Mouse (Mus musculus): ENCODE data around the gene Upk1a.

Upk1a gene

DNA sequence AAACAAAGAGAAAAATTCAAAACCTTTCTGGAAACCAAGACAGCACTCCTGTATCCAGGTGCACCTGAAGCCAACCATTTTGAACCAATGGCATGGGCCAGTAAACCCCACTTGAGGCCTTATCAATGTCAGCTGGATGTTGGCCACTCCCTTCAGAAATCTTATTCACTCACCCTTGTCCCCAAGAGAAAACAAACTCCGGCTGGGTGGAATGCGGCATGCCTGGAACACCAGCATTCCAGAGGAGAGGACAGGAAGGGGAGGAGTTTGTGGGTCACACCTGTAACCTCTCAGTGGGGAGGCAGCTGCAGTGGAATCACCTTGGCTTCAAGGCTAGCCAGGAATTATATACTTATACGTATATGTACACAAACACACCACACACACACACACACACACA is 10.1 kb downstream of the Upk1a start:
- in situ Hi-C loops (cut with MboI) = no loop called here

DNA sequence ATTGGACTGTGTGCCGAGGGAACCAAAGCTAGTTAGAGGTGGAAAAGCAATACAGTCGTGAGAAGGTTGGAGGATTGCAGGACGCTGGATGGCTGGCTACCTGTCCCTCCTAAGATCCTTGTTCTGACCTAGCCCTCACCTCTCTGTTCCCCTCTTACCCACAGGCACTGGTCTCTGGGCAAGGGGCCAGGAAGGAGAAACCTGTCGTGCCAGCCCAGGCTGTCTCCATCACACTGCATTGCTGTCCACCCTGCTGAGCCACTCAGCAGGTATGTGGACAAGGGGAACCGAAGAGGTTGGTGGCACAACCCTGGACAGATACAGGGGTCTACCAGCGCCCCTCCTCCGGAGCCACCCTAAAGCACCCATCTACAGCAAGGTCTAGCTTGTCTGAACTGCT is 12.0 kb downstream of the Upk1a start:
- in situ Hi-C loops (cut with MboI) = no loop called here

DNA sequence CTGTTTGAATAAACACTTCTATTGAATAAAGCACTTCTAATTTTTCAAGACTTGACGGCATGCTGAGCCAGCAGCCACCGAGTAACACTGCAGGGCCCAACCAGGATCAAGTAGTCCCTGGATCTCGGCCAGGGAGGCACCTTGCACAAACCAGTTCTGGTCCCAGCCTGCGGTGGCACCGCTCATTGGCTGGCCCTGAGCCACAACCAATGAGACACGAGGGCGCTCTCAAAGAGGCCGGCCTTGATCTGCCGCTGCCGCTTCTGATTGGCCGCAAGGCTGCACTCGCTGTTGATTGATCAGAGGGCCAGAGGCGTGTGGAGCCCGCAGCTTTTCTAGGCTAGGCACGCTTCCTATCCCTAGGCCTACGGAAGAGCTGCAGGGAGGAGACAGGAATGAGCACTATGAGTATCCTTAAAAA is 12.7 kb downstream of the Upk1a start:
- in situ Hi-C loops (cut with MboI) = no loop called here

DNA sequence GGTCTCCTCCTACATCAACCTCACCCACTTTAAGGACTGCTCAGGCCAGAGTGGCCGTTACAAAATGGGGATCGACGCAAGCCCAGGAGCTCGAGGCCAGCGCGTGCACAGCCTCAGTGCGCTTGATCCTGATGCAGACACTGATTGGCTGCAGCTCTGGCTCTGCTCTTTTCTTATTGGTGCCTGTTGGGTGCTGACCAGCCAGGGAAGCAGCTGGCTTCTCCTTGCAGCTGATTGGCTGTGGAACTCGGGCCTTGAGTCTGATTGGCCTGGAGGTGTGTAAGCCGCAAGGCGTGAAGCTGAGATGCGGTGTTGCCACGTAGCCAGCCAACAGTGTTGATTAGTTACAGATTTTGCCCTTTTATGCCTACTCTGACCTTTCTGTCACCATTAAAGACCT is 13.9 kb downstream of the Upk1a start, which contains the start of gene Zbtb32:
Zbtb32 (minus strand) TSS at position 124 of the 400 bp plus-strand sequence.
- in situ Hi-C loops (cut with MboI) = no loop called here

DNA sequence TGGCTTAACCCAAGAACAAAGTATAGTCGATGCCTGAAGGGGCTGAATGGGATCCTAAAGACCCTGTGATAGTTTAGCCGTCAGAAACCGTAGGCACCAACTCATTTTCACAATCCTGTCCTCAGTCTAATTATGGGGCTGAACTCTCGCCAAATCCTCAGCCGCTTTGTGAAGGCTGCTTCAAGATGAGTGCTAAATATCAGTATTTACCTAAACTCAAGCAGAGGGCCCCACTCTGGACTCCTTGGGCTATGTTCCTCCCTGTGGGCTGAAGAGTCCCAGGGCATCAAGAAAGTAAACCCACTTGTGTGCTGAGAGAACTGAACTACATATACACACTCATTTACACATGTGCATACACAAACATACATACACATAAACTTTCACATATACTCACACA is 15.8 kb downstream of the Upk1a start:
- in situ Hi-C loops (cut with MboI) = no loop called here

DNA sequence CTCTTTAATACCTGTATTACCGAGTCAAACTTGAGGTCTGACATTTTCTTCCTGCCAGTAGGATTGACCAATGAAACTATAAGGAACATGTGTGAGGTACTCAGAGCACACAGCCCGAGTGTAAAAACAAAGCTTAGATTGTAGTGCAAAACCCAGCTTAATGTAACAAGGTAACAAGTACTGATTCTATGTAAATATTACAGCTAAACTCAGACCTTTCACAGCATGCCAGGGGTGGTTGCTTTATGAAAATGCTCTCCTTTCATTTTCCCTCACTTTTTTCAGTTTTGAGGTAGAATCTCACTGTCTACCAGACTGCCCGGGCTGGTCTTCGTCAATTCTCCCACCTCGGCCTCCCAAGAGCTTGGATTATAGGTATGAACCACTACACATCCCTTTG is 16.6 kb downstream of the Upk1a start:
- in situ Hi-C loops (cut with MboI) = no loop called here

DNA sequence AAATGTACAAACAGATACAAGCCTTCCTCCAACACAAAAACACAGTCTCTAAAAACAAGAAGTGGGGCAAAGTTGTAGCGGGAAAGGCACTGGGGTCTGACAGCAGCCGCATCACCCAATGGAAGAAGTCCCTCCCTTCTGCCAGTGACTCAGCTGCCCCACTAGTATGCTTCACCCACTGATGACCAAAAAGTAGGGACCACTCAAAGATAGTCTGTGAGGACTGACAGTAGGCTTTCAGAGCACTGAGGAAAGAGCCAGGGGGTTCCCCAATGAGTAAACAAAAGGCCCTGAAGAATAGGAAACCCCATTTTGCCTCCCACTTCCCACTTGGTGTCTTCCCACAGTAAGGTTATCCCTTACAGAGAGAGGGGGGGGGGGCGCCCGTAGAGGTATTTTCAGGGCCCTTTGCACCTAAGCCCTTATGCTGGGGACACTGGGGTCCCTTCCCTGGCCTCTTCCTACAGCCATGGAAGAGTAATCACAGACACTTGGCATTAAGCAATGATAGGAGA is 18.1 kb downstream of the Upk1a start:
- in situ Hi-C loops (cut with MboI) = no loop called here

DNA sequence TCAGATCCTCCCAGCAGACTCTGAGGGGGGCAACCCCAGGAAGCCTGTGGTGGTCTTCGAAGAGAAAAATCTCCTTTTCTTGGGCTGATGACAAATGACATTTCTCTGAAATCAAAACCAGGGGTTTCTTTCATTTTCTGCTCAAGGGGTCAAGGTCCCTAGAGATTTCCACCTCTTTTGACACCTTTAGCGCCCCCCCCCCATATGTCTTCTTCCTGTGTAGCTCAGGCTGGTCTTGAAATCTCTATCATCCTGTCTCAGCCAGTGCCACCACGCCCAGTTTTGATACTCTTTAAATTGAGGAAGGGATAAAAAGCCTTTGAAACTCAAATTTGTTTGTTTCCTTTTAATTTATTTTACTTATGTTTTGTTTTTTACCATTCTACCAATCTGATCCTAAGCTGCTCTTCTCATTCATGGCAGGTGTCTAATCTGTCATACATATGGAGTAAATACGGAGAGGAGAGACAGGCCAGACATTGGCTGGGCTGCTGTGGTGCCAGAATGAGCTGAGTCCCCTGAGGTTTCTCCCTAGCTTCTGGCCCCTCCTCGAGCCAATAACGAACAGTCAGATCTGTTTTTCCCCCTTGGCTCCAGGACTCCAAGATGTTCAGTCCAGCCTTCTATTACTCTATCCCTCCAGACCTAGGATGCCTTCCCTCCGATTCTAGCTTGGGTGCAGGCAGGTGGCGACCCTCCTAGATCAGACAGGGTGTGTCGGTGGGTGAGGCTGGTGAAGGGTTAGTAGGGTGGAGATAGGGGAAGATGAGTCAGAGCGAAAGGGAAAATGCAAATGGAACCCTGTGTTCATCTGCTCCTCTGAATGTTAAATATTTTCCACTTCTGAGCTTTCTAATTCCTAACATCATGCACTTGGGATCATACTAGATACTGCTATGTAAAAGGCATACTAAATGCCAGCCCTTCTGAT is 18.8 kb downstream of the Upk1a start:
- in situ Hi-C loops (cut with MboI) = no loop called here

DNA sequence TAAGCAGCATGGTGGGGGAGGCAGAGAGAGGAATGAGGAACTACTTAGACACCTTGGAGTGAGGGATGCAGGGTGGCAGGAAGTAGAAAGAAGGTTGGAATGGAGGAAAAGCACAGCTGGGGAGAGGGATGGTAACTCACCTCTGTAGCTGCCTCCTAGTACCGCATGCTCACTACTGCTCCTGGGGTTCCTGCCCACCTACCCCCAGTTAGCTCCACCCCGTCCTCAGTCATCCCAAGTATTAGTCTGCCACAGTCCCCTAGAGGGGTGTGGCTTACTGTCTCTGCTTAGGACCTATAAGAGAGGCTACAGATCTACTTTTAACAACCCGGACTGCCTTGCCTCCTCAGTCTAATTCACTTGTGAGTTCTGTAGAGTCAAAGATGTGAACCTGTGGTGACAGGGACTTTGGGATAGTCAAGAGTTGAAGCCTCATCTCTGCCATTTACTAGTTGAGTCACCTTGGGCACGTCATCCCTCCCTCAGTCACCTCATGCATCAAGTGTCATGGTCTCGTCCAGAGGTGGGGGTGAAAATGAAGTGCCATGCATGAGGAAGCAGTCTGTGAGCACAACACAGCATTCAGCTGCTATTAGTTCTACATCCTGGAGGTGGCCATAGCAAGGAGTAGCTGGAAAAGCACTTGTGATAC is 19.7 kb downstream of the Upk1a start:
- in situ Hi-C loops (cut with MboI) = no loop called here

DNA sequence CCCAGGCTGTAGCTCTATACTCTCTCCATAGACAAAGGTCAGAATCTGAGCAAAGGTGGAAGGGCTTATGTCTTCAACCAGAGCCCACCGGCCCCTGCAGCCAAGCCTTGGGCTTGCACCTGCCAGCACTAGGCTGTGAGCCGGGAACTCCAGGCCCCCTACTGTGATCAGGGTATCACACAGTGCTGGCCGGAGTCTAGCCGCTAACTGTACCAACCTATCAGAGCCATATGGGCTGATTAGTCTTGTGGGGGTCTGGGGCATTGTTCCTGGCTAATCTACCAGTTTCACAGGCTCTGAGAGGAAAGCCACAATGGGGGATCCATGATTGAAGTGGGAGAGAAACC is 21.1 kb downstream of the Upk1a start:
- in situ Hi-C loops (cut with MboI) = no loop called here

DNA sequence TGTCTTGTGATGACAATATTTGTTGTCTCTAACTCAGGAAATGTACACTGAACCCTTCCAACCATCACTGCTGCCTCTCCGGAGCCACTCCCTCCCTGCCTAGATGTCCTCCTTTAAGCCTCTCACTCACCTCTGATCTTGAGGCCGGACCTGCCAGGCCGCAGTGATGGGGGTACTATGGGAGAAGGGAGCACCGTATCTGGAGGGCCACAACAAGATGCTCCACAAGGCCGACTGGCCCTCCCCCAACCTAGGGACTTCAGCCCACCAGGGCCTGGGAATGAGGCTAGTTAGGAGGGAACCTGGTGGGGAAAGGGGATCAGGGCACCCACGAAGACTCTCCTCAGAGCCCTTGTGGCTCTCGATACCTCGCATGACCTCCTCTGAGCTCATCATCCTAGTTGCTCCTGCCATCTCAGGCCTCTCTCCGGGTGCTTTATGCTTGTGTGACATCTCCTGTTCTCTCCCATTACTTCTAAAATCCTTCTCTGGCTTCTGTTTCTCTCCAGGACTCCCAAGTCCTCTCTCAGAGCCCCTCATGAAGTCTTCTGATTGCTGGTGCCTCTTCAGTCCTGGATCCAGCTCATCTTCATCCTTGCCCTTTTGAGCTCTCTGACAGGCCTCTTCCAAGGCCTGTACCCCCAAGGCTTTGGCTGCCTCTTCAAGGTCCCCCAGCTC is 21.6 kb downstream of the Upk1a start:
- in situ Hi-C loops (cut with MboI) = no loop called here

DNA sequence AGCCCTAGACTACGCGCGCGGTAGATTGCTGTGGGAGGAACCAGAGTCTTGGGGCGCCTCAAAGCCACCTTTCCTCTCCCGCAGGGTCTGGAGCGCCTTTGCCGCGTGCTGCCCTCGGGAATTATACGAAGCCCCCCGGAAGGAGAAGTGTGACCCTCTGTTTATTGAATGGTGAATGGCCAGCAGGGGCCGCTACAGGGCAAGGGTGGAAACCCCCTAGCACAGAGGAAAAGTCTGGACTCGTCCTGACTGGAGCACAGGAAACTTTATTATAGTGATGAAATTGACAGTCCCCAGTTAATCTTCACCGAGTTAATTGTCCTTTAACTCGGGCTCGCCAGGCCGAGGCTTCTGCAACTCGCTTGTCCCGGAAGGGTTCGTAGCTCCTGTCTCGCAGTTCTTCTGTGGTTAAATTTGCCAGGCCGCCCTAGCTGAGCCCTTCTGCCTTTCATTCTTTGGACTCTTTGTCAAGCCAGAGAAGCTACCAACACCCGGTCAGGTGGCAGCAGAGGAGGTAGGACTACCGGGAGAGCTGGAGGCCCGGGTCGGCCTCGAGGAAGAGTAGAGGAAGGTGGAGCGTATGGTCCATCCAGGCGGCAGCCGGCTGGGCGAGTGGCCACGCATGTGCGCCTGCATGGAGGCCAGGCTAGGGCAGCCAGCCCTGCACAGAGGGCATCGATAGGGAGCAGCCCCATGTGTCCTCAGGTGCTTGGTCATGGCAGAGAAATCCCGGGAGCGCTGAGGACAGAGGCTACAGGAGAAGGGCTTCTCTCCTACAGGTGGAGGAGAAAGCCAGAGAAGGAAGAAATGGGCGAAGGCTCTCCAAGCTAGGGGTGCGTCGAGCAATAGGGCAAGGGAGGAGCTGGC is 23.0 kb downstream of the Upk1a start:
- in situ Hi-C loops (cut with MboI) = no loop called here

DNA sequence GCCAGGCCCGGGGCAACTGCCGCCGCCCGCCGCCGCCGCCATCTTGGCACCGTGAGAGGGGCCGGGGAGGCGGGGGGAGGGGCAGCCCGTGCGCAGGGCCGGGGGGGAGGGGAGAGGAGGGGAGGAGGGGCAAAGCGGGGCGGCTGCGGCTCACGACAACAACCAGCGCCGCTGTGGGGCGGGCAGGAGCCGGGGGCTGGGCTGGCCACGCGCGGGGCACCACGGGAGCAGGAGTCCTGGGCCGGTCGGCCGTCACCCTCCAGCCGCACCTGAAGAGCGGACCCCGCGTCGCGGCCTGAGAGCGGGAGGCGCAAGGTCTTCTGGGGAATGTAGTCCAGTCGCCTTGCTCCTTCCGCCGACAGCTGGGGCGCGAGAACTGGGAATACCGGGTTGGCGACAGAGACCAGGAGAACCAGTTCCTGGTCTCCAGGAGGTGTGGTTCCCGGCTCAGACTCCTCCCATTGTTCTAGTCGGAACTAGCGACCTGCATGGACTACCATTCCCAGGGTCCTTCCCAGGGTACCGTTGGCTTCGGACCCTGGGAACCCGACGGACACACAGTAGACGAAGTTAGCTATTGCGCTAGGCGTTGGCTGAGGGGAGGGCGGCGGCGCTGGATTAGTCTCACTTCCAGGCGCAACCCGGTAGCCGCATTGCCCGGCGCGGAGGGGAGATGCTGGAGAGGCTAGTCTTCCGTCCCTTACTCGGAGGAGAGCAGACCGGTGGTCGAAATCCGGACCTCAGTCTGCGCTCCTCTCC is 23.8 kb downstream of the Upk1a start, which contains the start of gene Kmt2b:
Kmt2b (minus strand) TSS at position 51 of the 759 bp plus-strand sequence.
- in situ Hi-C loops (cut with MboI) = no loop called here

DNA sequence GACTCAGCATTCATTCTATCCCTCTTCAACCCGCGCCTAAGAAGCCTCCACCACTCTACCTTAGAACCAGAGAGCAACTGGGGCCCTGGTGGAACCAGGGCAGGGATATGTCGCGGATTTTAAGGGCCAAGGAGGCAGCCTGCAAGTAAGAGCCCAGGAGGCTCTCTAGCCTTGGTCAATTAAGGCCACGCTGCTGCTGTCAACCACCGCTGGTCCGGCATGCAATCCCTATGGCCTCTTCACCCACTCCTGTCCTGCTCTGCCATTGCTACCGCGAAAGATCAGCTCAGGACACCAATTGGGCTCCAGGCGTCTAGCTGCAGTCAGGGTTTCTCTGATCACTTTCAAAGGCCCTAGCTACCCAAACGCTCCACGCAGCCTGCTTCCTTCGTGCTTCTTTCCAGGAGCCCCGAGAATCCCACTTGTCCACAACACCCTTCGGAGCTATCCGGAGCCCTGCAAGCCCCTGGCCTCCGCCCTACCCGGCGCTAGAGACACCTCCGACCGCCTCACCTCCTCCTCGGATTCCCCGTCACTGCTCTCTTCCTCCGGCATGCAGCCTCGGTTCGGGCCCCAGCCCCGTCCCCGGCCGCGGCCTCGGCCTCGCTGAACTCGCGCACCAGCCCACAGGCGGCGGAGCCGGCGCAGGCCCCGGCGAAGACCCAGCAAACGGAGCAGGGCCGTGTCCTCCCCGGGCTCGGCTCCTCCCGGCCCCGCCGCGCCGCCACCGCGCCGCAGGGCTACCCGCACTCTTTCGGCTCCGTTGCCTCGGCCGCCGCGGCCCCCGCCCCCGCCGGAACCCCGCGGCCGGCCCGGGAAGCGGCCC is 24.6 kb downstream of the Upk1a start:
- in situ Hi-C loops (cut with MboI) = no loop called here

DNA sequence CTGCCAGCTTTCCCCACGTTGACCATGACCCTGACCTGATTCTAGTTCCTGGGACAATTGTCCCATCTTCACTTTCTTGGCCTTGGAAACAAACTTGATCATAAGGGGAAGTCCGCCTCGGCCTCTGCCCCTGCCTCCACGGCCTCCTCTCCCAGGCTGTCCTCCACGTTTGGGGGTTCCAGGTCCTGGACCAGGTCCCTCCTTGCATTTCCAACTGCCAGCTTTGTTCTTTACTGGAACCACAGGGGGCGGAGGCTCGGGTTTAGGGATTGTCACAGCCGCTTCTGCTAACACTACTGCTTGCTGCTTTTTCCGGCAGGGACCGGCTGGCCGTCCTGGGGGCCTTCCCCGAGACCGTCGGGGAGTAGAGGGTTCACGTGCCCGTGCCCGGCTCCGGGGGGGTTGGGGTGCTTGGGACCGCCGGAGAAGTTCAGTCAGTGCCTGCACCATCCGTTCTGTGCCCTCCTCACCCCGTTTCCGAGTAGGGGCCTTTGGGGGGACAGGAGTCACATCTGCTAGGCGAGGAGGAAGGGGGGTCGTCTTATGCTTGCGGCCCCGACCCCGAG is 26.1 kb downstream of the Upk1a start:
- in situ Hi-C loops (cut with MboI) = no loop called here

DNA sequence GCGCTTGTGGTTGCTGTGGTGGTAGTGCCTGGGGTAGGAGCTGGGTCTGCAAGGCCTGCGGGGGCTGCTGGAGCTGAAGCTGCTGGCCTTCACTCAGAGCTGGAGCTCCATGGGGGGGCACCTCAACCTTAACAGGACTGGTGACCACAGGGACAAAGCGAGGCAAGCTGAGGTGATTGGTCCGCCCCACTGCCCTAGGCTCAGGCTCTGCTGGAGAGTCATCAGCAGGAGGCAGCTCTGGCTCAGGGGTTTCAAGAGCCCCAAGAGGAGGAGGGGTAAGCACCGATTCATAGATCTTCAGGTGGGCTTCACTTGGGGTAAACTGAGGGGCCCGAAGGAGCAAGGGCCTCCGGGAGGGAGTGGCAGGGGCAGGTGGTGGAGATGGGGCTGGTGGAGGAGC is 27.5 kb downstream of the Upk1a start:
- in situ Hi-C loops (cut with MboI) = no loop called here

DNA sequence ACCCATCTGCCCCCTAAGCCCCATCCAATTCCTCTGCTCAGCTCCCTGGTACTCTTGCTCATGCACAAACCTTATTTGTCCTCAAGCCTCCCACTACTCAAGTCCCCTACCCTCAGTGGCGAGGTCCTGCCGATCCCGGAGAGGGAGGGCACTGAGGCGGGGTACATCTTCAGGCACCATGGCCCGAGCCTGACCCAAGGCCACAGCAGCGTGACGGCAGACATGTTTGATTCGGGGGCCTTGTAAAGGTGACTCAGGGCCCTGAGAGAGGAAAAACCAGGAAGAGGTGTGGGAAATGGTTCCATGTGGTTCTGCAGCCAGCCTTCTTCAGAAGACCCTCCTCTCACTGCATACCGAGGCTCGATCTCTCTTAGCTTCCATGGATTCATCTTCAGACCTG is 28.3 kb downstream of the Upk1a start:
- in situ Hi-C loops (cut with MboI) = no loop called here

DNA sequence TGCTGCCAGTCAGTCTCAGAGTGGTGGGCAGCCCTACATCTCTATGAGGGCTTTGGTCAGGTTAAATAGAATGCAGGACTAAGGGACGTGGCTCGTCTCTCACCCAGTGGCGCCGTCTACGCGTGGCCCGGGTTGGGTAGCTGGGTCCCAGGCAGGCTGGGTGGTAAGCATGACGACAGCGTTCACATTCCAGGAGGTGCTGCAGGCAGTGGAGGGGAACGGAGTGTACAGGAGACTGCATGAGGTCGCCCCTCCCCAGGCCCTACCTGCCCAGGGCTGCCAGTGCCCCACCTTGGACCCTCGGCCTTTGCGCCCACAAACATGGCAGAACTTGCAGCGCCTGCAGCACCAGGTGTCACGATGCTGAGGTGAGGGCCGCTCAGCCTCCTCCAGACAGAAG is 31.1 kb downstream of the Upk1a start:
- in situ Hi-C loops (cut with MboI) = no loop called here

DNA sequence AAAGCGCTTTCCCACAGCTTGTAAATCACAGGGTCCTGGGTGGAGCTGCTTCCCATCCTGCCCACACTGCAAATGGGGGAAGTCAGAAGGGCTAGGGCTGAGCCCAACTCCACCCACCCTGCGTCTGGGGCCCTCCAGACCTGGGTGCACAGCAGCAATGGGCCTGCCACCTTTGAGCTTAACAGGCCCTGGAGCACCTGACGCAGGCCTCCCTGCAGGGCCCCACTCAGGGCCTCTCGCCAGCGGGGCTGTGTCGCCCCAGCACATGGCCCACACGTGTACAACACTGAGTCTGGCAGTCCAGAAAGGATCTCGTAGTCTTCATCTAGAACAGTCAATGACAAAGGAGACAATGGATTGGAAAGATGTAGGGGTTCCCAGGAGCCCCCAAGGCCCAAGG is 32.7 kb downstream of the Upk1a start:
- in situ Hi-C loops (cut with MboI) = no loop called here

DNA sequence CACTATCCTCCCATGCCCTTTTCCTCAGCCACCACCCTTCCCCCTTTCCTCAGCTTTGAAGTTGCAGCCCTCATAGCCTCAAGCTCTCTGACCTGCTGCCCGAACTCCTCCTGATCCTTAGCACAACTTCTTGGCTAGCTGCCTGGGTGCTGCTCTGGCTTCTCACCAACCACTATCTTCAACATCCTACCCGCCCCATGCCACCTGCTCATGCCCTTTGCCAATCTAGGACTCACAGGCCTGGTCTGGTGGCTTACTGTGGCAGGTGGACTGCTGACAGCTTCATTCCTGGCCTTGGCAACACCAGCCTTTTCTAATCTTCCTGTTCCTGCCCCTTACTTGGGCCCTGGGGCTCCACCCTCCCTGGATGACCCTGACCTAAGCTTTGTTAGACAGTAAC is 39.7 kb downstream of the Upk1a start:
- in situ Hi-C loops (cut with MboI) = no loop called here
